Mouse (Mus musculus): ENCODE data around the gene Dhx15. TPM values are rescaled to one million over a fixed set of nuclear protein-coding genes. Genes with fewer than 3 reads are reported as not detected.
"Not testable (repeated sequence)": the region's sequence is repeated elsewhere in the genome, so short reads cannot be mapped to it uniquely, and the experiment has no call there.

The Dhx15 gene
- total RNA-seq (2021) = 100 to 1,000 TPM in 1 of 2 experiments, 10 to 100 TPM in 1; 96.6 to 110 TPM
- long read RNA-seq, transcript Dhx15-201 (14 exons, 3,010 nt) = major isoform, 14 of 23 reads
- long read RNA-seq, partial matches to known transcripts = 6 of 23 reads
- long read RNA-seq, other reads (novel, unspliced or antisense) = 2 of 23 reads

GRCm38 (mm10) chr5:52190371-52191179, at the start of gene Dhx15:
Gene Dhx15 (minus strand): TSS chr5:52190514.
- DNase-seq (ENCODE audit: low spot score in 2 of 2) = peak; percentile 86 to 92

- DNase-seq (ENCODE audit: low spot score in 2 of 2) = no peak
These were observed 48.6 kb upstream of the Dhx15 start for GRCm38 (mm10) chr5:52238877-52239276.

- DNase-seq (ENCODE audit: low spot score in 2 of 2) = no peak
These were observed 47.8 kb upstream of the Dhx15 start for GRCm38 (mm10) chr5:52237956-52238735.

DNA sequence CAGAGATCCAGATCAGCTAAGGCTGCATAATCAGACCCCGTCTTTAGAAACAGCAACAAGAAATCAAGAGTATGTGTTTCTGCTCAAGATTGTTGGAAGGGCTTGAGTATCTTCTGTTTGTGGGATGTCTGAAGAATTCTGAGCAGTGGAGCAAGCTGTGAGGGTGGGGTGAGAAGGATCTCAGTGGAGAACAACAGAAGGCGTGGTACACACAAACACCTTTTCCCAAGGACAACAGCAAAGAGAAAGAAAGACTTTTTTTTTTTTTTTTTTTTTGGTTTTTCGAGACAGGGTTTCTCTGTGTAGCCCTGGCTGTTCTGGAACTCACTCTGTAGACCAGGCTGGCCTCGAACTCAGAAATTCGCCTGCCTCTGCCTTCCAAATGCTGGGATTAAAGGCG, 46.3 kb upstream of the Dhx15 start:
- DNase-seq (ENCODE audit: low spot score in 2 of 2) = not testable (repeated sequence)

DNA sequence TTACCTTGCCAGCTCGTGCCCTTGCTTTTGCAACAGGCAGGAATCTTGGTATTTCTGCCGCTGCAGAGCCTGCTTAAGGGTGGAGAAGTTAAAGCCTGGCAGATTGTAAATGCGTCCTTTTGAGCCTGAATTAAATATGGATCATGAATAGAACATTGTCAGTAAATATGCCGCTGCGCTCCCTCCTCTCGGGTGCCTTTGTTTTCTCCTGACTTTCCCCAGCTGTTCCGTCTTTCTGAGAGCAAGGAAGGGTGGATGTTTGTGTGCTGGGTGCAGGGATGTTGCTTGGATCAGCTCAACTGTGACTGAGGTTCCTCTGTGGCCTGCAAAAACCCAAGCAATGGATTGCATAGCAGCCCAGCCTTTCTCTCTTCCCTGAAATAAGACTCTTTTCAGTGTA, 44.3 kb upstream of the Dhx15 start:
- DNase-seq (ENCODE audit: low spot score in 2 of 2) = no peak

DNA sequence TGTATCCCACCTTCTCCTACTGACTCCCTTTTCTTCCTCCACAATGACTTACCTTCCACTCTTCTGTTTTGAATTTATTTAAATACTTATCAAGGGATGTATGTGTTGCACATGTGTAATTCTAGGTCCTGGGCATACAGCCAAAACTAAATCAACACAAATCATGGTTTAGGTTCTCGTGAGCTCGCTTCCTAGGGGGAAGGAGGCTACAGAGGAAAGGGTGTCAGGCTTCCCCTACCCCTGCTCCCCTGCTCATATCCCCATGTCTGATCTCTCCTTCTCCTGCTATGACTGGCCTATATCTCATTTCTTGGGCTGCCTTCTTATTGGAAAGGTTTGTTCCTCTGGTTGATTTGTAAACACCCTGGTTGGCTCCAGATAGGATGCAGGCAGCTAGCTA, 43.6 kb upstream of the Dhx15 start:
- no peak for DNase-seq (ENCODE audit: low spot score in 2 of 2)

- no peak for DNase-seq (ENCODE audit: low spot score in 2 of 2)
These were observed 42.3 kb upstream of the Dhx15 start for GRCm38 (mm10) chr5:52232611-52233010.

- no peak for DNase-seq (ENCODE audit: low spot score in 2 of 2)
These were observed 41.9 kb upstream of the Dhx15 start for GRCm38 (mm10) chr5:52232199-52232598.

DNA sequence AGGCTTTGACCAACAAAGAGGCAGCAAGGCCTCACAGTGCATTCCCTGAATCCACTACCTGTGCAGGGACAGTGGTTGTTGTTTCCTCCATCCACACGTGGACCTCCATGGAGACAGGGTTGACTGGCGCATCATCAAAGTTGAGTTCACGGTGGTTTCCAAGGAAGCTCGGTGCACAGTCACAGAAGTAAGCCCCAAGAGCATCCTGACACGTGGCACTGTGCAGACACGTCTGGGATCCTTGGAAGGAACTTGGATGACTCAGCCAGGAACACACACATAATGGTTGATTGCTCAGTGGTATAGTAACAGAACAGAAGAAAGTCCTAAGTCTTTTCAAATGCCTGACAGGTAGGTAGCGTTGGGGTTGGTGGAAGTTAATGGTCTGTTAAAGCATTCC, 40.2 kb upstream of the Dhx15 start:
- no peak for DNase-seq (ENCODE audit: low spot score in 2 of 2)

GRCm38 (mm10) chr5:52226677-52227076, 36.4 kb upstream of the Dhx15 start:
- DNase-seq (ENCODE audit: low spot score in 2 of 2) = no peak

DNA sequence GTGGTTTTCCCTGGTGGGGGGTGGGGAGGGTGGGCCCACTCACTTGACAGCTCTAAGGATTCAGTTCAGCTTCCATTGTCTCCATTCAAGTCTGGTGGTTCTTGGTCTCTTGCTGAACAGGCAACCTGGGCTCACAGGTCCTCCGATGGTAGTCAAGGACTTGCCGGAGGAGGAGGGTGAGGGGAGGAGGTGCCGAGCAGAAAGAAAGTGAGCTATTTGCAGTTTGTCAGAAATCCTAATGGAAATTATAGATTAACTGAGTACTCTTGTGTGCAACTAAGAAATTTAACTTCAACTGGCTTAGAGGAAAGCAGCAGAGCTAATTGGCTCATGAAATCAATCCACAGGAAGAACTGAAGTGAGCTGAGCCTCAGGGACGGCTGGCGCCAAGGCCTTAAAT, 31.3 kb upstream of the Dhx15 start:
- no peak for DNase-seq (ENCODE audit: low spot score in 2 of 2)

DNA sequence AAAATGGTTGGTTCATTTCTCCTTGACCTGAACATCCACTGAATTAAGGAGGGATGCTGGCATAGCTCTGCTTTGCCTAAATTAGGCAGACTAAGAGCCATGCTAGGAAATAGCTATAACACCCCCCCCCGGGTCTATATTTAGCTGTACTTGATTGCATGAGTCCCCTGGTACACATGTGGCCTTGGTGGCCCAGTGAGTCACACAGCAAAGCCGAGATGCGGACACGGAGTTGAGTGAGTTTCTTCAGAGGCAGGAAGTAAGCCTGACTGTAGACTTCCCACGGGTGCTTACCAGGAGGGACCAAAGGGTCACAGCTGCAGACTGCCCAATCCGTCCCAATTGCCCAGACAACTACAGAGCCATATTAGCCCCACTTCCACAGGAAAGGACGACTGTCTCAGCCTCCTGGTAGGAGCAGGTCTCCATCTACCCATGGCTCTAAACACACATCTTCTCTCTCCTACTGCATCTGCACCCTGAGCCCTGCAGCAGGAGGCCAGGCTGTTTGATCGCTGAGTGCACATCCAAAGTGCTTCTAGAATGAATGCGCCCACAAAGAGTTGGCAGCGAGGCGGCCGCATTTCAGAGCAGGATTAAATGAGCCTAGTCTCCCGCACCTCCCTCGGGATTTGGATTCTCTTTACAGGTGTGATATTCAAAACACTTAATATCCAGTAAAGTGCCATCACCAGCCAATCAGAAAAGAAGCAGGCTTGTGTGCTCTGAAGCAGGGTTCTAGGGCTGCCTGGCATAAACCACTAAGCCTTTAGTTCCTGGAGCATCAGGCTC, 29.9 kb upstream of the Dhx15 start:
- DNase-seq (ENCODE audit: low spot score in 2 of 2) = no peak

DNA sequence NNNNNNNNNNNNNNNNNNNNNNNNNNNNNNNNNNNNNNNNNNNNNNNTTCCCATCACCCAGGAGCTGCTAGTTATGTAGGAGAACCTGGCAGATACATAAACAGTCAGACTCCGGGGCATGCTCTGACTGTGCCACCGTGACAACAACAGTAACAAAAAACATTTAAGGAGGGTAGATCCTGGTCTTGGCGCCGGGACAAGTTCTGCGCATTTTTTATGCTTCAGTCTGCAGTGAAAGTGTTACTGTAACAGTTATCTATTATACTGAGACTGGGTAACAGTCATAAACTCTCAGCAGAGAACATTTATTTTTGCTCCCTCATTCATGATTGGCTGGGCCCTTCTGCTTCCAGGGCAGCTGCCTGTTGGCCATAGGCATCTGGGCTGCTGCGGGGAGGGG, 27.9 kb upstream of the Dhx15 start:
- DNase-seq (ENCODE audit: low spot score in 2 of 2) = no peak

GRCm38 (mm10) chr5:52213143-52213900, 23.0 kb upstream of the Dhx15 start:
- DNase-seq (ENCODE audit: low spot score in 2 of 2) = no peak

DNA sequence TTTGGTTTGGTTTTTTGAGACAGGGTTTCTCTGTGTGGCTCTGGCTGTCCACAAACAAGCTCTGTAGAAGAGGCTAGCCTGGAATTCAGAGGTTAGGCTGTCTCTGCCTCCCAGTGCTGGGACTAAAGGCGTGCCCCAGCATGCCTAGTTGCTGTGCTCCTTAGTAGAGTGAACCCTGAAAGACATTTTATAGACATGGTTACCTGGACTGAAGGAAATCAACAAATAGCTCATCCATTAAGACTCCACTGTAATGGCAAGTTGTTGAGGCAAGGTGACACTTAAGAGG, 810 bp upstream of the Dhx15 start:
- DNase-seq (ENCODE audit: low spot score in 2 of 2) = no peak

GRCm38 (mm10) chr5:52189664-52190365, 499 bp downstream of the Dhx15 start:
- DNase-seq (ENCODE audit: low spot score in 2 of 2) = peak in 1 of 2 experiments; percentile 57

DNA sequence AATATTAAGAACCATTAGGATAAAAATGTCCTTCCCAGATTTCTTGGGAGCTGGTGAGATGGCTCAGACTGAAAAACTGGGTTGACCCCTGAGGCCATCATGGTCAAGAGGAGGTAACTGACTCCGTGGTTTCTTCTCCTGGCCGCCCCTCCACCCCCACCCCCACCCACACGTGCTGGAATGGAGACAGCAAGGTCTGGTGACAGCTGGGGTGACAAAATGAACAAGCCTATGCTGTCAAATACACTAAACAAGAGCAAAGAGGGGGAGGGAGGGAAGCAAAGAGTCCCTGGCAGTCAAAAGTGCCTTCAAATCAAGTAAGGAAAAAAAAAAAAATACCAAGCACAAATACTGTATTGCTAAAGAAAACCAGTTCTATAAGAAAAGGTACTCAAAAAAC, 2.1 kb downstream of the Dhx15 start:
- no peak for DNase-seq (ENCODE audit: low spot score in 2 of 2)

DNA sequence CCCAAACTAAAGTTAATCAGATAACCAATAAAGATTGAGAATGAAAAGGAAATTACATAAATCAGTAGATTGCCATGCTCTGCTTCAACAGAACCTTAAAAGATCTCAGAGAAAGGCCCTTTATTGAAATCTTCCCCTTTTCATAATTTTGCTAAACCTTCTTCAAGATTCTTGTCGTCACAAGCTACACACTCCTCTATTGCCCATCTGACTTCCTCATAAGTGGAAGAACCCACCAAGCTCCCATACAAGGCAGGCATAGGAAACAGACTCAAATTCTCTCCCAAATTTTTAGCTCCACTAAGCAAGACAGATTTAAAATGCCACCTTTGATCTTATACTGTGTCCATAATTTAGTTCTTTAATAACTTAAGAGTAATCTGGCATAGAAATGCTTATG, 13.0 kb downstream of the Dhx15 start:
- no peak for DNase-seq (ENCODE audit: low spot score in 2 of 2)

GRCm38 (mm10) chr5:52168468-52168867, 21.8 kb downstream of the Dhx15 start:
- DNase-seq (ENCODE audit: low spot score in 2 of 2) = no peak

DNA sequence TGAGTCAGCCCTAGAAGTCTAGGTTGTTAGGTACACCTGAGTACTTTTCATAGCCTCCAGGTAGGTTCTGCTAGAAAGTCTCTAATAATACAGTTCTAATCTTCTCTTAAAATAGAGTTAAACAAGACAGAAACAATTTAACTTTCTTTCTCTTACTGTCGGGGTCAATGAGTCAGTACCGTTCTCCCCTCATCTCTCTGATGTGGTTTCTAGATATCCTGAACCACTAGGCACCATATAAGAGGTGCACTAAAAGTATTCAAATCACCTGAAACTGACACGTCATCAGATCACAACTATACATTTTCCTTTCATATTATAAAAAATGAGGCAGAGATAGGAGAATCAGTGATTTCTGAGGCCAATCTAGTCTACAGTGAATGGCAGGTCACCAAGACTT, 41.2 kb downstream of the Dhx15 start:
- no peak for DNase-seq (ENCODE audit: low spot score in 2 of 2)
